Mouse (Mus musculus) kidney, postnatal 4 days (tissue): ENCODE measurements around the gene Hao1.

ENCODE experiments used
- DNase-seq, 2 experiments: peaks; one replicate each; pipeline ENCODE4 v3.0.0; 2021; ENCODE audit warnings: mixed read lengths in 2 of 2

Hao1 gene

GRCm38 (mm10) chr2:134462321-134462720 lies 91.8 kb downstream of the Hao1 start:
- no peak for DNase-seq

- no peak for DNase-seq
Observed at GRCm38 (mm10) chr2:134460831-134461230, 93.3 kb downstream of the Hao1 start.

- peak in 1 of 2 experiments; percentile 6 for DNase-seq
Observed at GRCm38 (mm10) chr2:134456065-134456505, 98.1 kb downstream of the Hao1 start.

- no peak for DNase-seq
Observed at GRCm38 (mm10) chr2:134452748-134453147, 101.4 kb downstream of the Hao1 start.

- no peak for DNase-seq
Observed at GRCm38 (mm10) chr2:134450976-134451375, 103.2 kb downstream of the Hao1 start.
